Mouse (Mus musculus) 3T3-L1 (cell line): ENCODE results near the gene Ebf4.

Experiments used
- DNase-seq: peaks from one replicate; pipeline ENCODE4 v3.0.0-alpha.2; 2015; ENCODE audit warnings: low read depth, low spot score

Gene Ebf4

DNA sequence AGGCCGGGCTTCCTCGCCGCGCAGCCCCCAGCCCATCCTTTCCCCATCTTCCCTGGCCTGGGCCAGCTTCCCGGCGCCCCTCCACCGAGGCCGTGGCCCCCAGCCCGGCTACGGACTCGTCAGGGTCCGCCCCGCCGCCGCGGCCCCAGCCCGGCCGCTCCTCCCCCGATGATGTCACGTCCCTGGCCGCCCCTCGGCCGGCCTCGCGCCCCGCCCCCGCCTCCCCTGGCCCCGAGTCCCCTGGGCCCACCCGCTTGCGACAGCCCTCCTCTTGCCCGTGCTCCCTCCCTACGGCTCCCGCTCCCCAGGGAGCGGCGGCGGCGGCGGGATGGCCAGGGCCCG lies at the start of gene Ebf4:
Gene Ebf4, plus strand, starts transcription at position 234 of the 342 bp plus-strand sequence.
- DNase-seq: no peak

- peak; percentile 80 for DNase-seq
These were observed 48.1 kb upstream of the Ebf4 start for GRCm38 (mm10) chr2:130246912-130247311.

GRCm38 (mm10) chr2:130248226-130248625 lies 46.7 kb upstream of the Ebf4 start:
- no peak for DNase-seq

DNA sequence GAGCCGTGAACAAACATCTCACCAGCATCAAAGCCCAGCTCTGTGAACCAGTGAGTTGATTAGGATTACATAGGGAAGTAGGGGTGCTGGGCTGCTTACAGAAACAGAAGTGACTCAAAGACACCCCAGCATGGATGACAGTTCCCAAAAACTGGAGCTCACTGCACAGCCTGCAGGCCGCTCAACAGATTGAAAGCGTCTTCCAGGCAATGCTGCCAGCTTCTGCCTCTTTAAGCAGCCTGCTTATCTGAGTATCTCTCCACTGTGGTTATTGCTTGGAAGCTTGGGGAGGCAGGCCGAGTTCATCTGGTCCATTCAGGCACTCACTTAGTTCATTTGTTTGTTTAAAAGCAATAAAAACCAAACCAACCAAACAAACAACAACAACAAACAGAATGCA lies 38.2 kb upstream of the Ebf4 start:
- DNase-seq: no peak

- no peak for DNase-seq
These were observed 34.1 kb upstream of the Ebf4 start for GRCm38 (mm10) chr2:130260822-130261221.

- no peak for DNase-seq
These were observed 33.1 kb upstream of the Ebf4 start for GRCm38 (mm10) chr2:130261914-130262313.

GRCm38 (mm10) chr2:130262398-130262797 lies 32.6 kb upstream of the Ebf4 start:
- no peak for DNase-seq

- DNase-seq: no peak
These were observed 29.4 kb upstream of the Ebf4 start for GRCm38 (mm10) chr2:130265520-130265919.

- DNase-seq: no peak
These were observed 26.9 kb upstream of the Ebf4 start for GRCm38 (mm10) chr2:130268074-130268473.

- peak; percentile 54 for DNase-seq
These were observed 21.2 kb upstream of the Ebf4 start for GRCm38 (mm10) chr2:130273732-130274131.

DNA sequence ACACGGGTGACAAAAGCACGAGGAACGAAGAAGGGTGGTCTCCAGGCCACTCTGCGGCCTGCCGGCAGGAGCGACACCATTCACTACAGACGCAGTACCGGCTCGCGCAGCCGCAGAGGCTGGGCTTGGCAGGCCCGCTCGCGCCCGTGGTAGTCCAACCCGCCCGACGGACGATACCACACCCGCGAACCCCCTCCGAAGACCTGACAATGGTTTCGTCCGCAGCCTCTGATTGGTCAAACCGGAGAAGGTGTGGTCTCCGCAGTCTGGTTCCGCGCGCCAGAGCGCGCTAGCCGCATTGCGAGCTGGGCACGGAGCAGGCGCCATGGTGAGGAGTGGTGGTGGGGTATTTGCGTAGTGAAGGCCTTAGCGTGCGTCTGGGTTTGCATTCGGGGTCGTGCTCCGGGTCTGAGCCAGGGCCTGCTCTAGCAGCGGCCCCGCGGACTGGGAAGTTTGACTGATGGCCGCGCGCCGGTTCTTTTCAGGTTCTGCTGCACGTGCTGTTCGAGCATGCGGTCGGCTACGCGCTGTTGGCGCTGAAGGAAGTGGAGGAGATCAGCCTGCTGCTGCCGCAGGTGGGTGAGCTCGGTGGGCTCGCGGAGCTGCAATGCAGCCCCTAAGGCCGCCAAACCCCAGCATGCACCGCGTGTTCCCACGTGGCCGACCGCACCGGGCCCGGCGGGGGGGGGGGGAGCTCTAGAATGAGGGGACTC lies 20.7 kb upstream of the Ebf4 start, which contains the start of gene Nop56:
Gene Nop56, plus strand, starts transcription at position 282 of the 713 bp plus-strand sequence.
- DNase-seq: peak; percentile 97

GRCm38 (mm10) chr2:130274862-130275261 lies 20.1 kb upstream of the Ebf4 start:
- DNase-seq: no peak

GRCm38 (mm10) chr2:130275649-130276048 lies 19.3 kb upstream of the Ebf4 start:
- DNase-seq: peak; percentile 93

DNA sequence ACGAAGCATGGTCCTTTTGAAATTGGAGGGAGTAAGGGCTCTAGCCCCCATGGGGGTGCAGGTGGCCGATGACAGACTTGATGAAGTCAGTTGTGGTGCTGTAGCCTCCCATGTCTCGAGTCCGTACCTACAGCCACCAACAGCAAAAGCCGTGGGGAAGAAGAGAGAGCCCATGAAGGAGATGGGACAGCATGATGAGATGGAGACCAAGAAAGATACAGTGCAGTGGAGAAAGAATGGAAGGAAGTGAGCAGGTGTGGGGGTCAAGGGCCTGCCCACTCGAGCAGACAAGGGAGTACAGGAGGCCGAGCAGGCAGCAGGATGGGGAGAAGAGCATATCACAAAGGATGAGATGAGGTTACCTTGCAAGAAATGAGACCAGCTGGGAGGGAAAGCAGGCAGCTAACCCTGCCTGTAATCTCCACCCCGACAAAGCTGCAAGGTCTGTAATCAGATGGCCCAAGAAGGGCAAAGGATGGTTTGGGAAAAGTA lies 15.3 kb upstream of the Ebf4 start:
- peak; percentile 19 for DNase-seq

- DNase-seq: no peak
These were observed 14.7 kb upstream of the Ebf4 start for GRCm38 (mm10) chr2:130280224-130280623.

DNA sequence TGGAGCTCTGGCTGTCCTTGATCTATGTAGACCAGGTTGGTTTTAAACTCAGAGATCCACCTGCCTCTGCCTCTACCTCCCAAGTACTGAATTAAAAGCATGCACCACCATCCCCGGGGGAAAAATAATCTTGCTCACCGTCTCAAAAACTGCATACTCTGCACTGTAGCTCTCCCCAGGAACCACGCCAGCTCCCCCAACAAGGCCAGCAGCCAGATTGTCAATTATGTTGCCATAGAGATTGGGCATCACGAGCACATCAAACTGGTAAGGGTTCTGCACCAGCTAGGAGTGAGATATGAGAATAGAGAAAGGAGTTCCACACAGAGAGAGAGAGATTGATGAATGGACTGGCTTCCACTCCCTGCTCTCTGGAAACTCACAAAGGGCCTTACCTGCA lies 14.2 kb upstream of the Ebf4 start:
- peak; percentile 40 for DNase-seq

DNA sequence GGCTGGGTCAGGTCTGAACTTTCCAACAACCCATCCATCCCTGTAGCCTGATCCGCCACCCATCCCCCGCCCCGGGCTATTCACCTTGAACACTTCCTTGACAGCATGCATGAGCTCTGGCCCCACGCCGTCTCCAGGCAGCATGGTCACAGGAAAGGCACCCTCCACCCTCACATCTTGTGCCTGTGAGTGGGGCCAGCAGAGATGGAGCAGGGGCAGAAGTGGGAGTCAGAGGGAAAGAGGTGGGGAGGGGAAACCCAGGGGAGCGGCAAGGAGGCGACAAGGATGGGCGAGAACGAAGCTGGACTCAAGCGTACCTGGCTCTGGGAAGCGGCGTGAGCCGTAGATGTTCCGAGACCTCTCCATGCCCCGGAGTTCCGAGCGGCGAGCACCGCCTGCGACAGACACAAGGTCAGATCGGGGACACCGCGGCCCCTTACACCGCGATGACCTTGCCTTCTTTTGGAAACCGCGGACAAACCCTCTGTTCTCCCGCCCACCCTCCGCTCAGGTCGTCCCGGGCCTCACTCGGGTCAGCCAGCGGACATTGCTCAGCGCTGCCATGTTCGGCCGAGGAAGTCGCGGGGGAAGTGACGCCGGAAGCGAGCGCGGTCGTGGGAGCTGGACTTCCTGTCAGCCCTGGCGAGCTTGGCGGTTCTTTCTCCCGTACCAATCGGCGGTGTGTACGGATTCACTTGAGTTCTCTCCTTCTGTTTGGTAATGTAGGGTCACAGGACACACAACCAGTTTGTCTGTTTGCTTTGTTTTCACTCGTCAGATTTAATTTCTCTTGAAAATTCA lies 10.9 kb upstream of the Ebf4 start, which contains the start of gene Idh3b:
Gene Idh3b, minus strand, starts transcription at position 694 of the 801 bp plus-strand sequence.
- DNase-seq: peak; percentile 91

DNA sequence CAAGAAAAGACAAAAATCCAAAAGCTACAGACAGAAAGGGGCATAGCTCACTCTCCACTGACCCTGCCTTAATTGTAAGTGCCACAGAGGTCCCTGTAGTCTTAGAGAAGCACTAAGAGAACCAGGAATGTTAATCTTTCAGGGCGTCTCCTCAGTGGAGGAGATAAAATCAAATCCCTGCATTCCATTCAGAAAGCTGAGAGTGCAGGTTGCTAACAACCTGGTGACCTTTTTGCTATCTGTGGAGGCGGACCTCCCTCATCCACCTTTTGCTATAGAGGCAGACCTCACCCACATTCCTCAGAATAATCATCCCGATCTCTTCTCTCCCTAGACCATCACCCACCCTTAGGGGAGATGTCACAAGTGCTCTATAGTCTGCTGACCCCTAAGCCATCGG lies 5.9 kb upstream of the Ebf4 start:
- no peak for DNase-seq

- DNase-seq: peak; percentile 86
These were observed 3.5 kb upstream of the Ebf4 start for GRCm38 (mm10) chr2:130291434-130291833.

GRCm38 (mm10) chr2:130293009-130293408 lies 2.0 kb upstream of the Ebf4 start:
- no peak for DNase-seq

- no peak for DNase-seq
These were observed 1.5 kb upstream of the Ebf4 start for GRCm38 (mm10) chr2:130293486-130293885.

- DNase-seq: no peak
These were observed 592 bp upstream of the Ebf4 start for GRCm38 (mm10) chr2:130294218-130294935.
